9 mouse cellular contexts compared by ENCODE assay signal in genomic region chr1:160233921-160234320, GRCm38 (mm10). TPM values are rescaled to one million over a fixed set of nuclear protein-coding genes. Genes with fewer than 3 reads are reported as not detected.
DNase-seq lines count a peak whose midpoint lies in the region; ATAC-seq and TF ChIP-seq lines count a peak whose summit lies in the region.
"Had no signal": no experiment of that assay in that cellular context is flagged by ENCODE, and none has a peak within 500 bp of the region (broad histone marks: within the 10 kb centered on the region; RNA-seq: fewer than 3 reads in every experiment).

No protein-coding gene starts in this region.

- H3K4me1 ChIP-seq in lung, embryonic 15.5 days, result peaks cover 7% of the 10 kb centered on the region; the same call in 1 of the 2 replicates
- H3K4me1 ChIP-seq in lung, adult 2 months (ENCODE audit: control insufficient read depth, insufficient read depth, low read length), result no peaks in the 10 kb centered on the region; the same call in 1 of the 2 replicates
- H3K4me1 ChIP-seq in embryonic fibroblast, embryonic 13.5 days (ENCODE audit: control insufficient read depth, insufficient read depth, low read length), result peaks cover 12% of the 10 kb centered on the region
- H3K4me1 ChIP-seq in thymus, adult 2 months (replicated peaks; ENCODE audit: control insufficient read depth, insufficient read depth, low read length), result no peaks in the 10 kb centered on the region
- H3K4me1 ChIP-seq in midbrain, postnatal 0 days (ENCODE audit: insufficient read depth, low read length), result no peaks in the 10 kb centered on the region

- no peak overlapping the region for H3K9ac ChIP-seq in lung, embryonic 15.5 days
- H3K9ac ChIP-seq in midbrain, postnatal 0 days (replicated peaks; ENCODE audit: low read length, poor library complexity, severe bottlenecking), result no peak overlapping the region

- H3K4me2 ChIP-seq in lung, embryonic 15.5 days, result no peak overlapping the region
- no peak overlapping the region for H3K4me2 ChIP-seq in midbrain, postnatal 0 days (ENCODE audit: low read depth, low read length, poor library complexity, severe bottlenecking)

- H3K4me3 ChIP-seq in lung, embryonic 15.5 days, result no peak overlapping the region
- no peak overlapping the region for H3K4me3 ChIP-seq in lung, adult 2 months (replicated peaks; ENCODE audit: extremely low read depth, low read depth, low read length)
- no peak overlapping the region for H3K4me3 ChIP-seq in embryonic fibroblast, embryonic 13.5 days (ENCODE audit: insufficient read depth, low read length)
- no peak overlapping the region for H3K4me3 ChIP-seq in thymus, adult 2 months (ENCODE audit: control insufficient read depth, insufficient read depth, low read length)
- no peak overlapping the region for H3K4me3 ChIP-seq in midbrain, postnatal 0 days (ENCODE audit: low read depth, low read length)

- peak overlapping the region; percentile 64 for H3K27ac ChIP-seq in lung, embryonic 15.5 days
- H3K27ac ChIP-seq in embryonic fibroblast, embryonic 13.5 days (ENCODE audit: insufficient read depth, low read length), result peak overlapping the region; percentile 44; the same call in 1 of the 2 replicates
- H3K27ac ChIP-seq in thymus, adult 2 months (ENCODE audit: control insufficient read depth, insufficient read depth, low read length), result no peak overlapping the region
- H3K27ac ChIP-seq in midbrain, postnatal 0 days (ENCODE audit: low read depth, low read length), result no peak overlapping the region

- peak; percentile 90; the same call in 1 of the 2 replicates for ATAC-seq in lung, embryonic 15.5 days (ENCODE audit: borderline replicate concordance, extremely low read depth, low FRiP score, low TSS enrichment)
- ATAC-seq in midbrain, postnatal 0 days (ENCODE audit: low FRiP score), result no peak
- ATAC-seq: midbrain, embryonic 16.5 days had no signal

- H3K27me3 ChIP-seq in lung, embryonic 15.5 days, result no peaks in the 10 kb centered on the region
- H3K27me3 ChIP-seq in thymus, adult 2 months (ENCODE audit: control insufficient read depth, insufficient read depth, low read length), result no peaks in the 10 kb centered on the region
- H3K27me3 ChIP-seq in midbrain, postnatal 0 days (ENCODE audit: insufficient read depth, low read length), result no peaks in the 10 kb centered on the region

- no peak for TF ChIP-seq CTCF in lung, adult 2 months (IDR thresholded peaks at IDR 0.05; ENCODE audit: insufficient read depth, low read length)
- TF ChIP-seq CTCF in embryonic fibroblast, embryonic 13.5 days (IDR thresholded peaks at IDR 0.05; ENCODE audit: borderline replicate concordance, insufficient read depth, low read length), result no peak
- no peak for TF ChIP-seq CTCF in thymus, adult 2 months (IDR thresholded peaks at IDR 0.05; ENCODE audit: borderline replicate concordance, control insufficient read depth, extremely low read depth, insufficient read depth, low read length, poor library complexity)
- TF ChIP-seq CTCF in midbrain, postnatal 0 days (IDR thresholded peaks at IDR 0.05), result no peak

- H3K36me3 ChIP-seq in lung, embryonic 15.5 days, result no peaks in the 10 kb centered on the region
- H3K36me3 ChIP-seq in thymus, adult 2 months (ENCODE audit: control insufficient read depth, insufficient read depth, low read length), result peaks cover 49% of the 10 kb centered on the region
- 0 out of 2 replicates have a peak, but pooled peaks cover 2% of the 10 kb centered on the region for H3K36me3 ChIP-seq in midbrain, postnatal 0 days (ENCODE audit: insufficient read depth, low read length)

- no peaks in the 10 kb centered on the region for H3K9me3 ChIP-seq in lung, embryonic 15.5 days
- H3K9me3 ChIP-seq in midbrain, postnatal 0 days (ENCODE audit: low read length), result no peaks in the 10 kb centered on the region

- TF ChIP-seq POLR2A in lung, adult 2 months (IDR thresholded peaks at IDR 0.05; ENCODE audit: borderline replicate concordance, extremely low read depth, low read depth, low read length), result no peak
- no peak for TF ChIP-seq POLR2A in embryonic fibroblast, embryonic 13.5 days (IDR thresholded peaks at IDR 0.05; ENCODE audit: low read depth, low read length)
- no peak for TF ChIP-seq POLR2A in thymus, adult 2 months (IDR thresholded peaks at IDR 0.05; ENCODE audit: control insufficient read depth, extremely low read depth, insufficient read depth, low read length, poor library complexity)

- no peak for DNase-seq in lung, adult 2 months
- DNase-seq in lung, postnatal 25 days (ENCODE audit: low spot score), result peak; percentile 41
- no peak for DNase-seq in thymus, adult 2 months
- DNase-seq in midbrain, postnatal 0 days (ENCODE audit: low spot score), result no peak
- no peak for DNase-seq in layer of hippocampus, postnatal 25 days (ENCODE audit: extremely low spot score in 1 of 2, low spot score in 1 of 2)
- DNase-seq: adrenal gland, postnatal 10 days had no signal

RNA-seq across cellular contexts. Expression of gene Cacybp, which starts 21.2 kb away (rescaled TPM):
- 214 and 217 TPM in 2 replicates for polyA plus RNA-seq in lung, embryonic 15.5 days (2015; fragmentation: Nextera tagmentation; extraction: Ambion mirVana)
- 4.9 and 5.7 TPM in 2 replicates for polyA plus RNA-seq in lung, adult 2 months (2012; rRNA removed)
- 130 and 138 TPM in 2 replicates for polyA plus RNA-seq in embryonic fibroblast, embryonic 13.5 days (2011; ENCODE audit: insufficient read length, low read depth, missing spikeins)
- 13.5 and 15.0 TPM in 2 replicates for polyA plus RNA-seq in thymus, adult 2 months (2012; rRNA removed)
- 126 and 134 TPM in 2 replicates for total RNA-seq in midbrain, postnatal 0 days (2014; rRNA removed)
- polyA plus RNA-seq in midbrain, postnatal 0 days (2015; fragmentation: Nextera tagmentation; extraction: Ambion mirVana), result 320 and 328 TPM in 2 replicates
- total RNA-seq in layer of hippocampus, postnatal 25 days (2021), result 10 to 100 TPM; 77.9 to 91.1 TPM

RNA-seq across cellular contexts. Expression of gene Mrps14, which starts 38.9 kb away (rescaled TPM):
- 258 and 277 TPM in 2 replicates for polyA plus RNA-seq in lung, embryonic 15.5 days (2015; fragmentation: Nextera tagmentation; extraction: Ambion mirVana)
- polyA plus RNA-seq in lung, adult 2 months (2012; rRNA removed), result 11.8 and 18.0 TPM in 2 replicates
- polyA plus RNA-seq in embryonic fibroblast, embryonic 13.5 days (2011; ENCODE audit: insufficient read length, low read depth, missing spikeins), result 58.4 and 63.3 TPM in 2 replicates
- polyA plus RNA-seq in thymus, adult 2 months (2012; rRNA removed), result 32.8 and 34.9 TPM in 2 replicates
- total RNA-seq in midbrain, postnatal 0 days (2014; rRNA removed), result 10.6 and 17.7 TPM in 2 replicates
- 110 and 111 TPM in 2 replicates for polyA plus RNA-seq in midbrain, postnatal 0 days (2015; fragmentation: Nextera tagmentation; extraction: Ambion mirVana)
- total RNA-seq in layer of hippocampus, postnatal 25 days (2021), result 10 to 100 TPM; 67.5 to 73.6 TPM

Comparison
In these comparisons a context has a peak if more than half of its experiments do, and no peak if none do; other contexts are left out.
1. H3K27ac ChIP-seq: peak in lung, embryonic 15.5 days (single experiment) and embryonic fibroblast, embryonic 13.5 days (single experiment); none in thymus, adult 2 months (single experiment) and midbrain, postnatal 0 days (single experiment).